Mouse (Mus musculus) duodenum, adult 2 months (tissue): Measurements from ENCODE around the gene Arfgef2. TPM values are rescaled to one million over a fixed set of nuclear protein-coding genes. Genes with fewer than 3 reads are reported as not detected.

Experiments used
- polyA plus RNA-seq: library from polyadenylated mRNA; depleted of rRNA; stranded (reverse); fragments of >200 nt; gene quantifications from 2 replicates; pipeline ENCODE4 v1.2.3, GENCODE M21; 2012; ENCODE audit warnings: low replicate concordance; rRNA removed

Gene Arfgef2
- polyA plus RNA-seq: 7.9 and 11.0 TPM in 2 replicates

GRCm38 (mm10) chr2:166805250-166806172 is at the start of gene Arfgef2:
Gene Arfgef2, plus strand, starts transcription at chr2:166805588.

GRCm38 (mm10) chr2:166792355-166792754 is 13.0 kb upstream of the Arfgef2 start, which contains the start of gene Trp53rkb:
Gene Trp53rkb, plus strand, starts transcription at chr2:166792531.

GRCm38 (mm10) chr2:166905711-166906522 is 100.5 kb downstream of the Arfgef2 start, which contains the start of gene Cse1l:
Gene Cse1l, plus strand, starts transcription at chr2:166906040.

Other genes with a start within 250 kb of the Arfgef2 start
- gene Prex1, start 91.8 kb upstream of the Arfgef2 start, polyA plus RNA-seq: 15.0 and 16.6 TPM in 2 replicates
- gene Trp53rkb, start 13.1 kb upstream of the Arfgef2 start, polyA plus RNA-seq: 4.4 and 7.1 TPM in 2 replicates
- gene Cse1l, start 100.5 kb downstream of the Arfgef2 start, polyA plus RNA-seq: 2.0 and 5.9 TPM in 2 replicates
- gene Stau1, start 190.7 kb downstream of the Arfgef2 start, polyA plus RNA-seq: 7.0 and 15.6 TPM in 2 replicates
- gene Ddx27, start 209.6 kb downstream of the Arfgef2 start, polyA plus RNA-seq: 10.7 and 15.9 TPM in 2 replicates